Mouse (Mus musculus): ENCODE data around the gene Ptpn14.

The Ptpn14 gene

DNA sequence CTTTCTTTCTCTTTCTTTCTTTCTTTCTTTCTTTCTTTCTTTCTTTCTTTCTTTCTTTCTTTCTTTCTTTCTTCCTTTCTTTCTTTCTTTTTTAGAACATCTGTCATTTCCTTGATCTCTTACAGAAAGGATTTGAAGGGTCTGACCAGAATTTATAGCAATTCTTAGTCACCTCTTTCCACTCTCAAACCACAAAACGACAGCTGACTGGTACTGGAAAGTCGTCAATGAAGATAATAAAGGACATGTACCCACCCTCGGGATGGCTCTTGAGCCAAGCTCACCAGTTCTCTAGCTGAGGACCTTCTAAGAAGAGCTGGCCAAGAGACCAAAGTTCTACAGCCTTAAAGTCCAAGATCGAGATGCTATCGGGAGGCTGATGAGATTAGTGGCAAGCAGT lies 9.5 kb upstream of the Ptpn14 start:
- no peak for ATAC-seq (ENCODE audit: low TSS enrichment)

DNA sequence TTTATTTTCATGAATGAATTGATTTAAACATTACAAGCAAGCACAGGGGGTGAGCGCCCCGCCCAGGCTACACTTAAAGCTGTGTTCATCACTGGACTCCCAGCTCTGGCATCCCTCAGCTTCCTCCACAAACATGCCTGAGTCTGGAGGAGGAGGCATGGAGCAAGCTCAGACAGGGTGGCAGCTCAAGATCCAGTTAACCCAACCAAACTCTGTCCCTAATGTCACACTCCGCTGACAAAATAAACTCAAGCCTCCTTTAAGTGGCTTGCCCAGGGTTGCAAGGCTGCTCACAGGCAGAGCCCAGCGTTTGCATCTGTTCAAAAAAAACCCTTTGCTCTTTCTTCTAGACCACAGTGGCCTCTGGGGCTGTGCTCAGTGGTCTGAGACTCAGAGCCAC lies 1.9 kb upstream of the Ptpn14 start:
- no peak for ATAC-seq (ENCODE audit: low TSS enrichment)

DNA sequence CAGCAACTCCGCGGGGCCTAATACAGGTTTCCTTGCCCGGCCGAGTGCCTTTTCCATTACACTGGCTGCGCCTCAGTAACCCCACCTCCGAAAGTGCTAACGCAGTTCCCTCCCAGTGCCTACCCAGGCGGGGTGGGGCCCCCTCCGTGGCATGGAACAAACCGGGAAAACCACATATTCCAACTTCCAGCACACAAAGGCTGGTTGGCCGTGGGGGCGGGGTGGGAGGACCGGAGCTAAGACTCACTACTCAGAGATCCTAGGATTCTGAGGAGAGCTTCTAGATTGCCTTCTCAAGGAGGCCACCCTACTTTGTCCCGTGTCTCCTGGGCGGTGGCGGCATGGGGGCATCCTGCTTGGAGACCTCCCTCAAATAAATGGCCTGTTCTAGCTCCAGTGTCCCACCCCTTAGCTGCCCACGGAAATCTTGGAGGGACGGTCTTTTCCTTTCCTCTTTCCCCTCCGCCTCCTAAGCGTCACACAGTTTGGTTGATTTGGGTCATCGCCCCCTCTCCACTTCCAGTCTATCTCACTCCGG lies 653 bp upstream of the Ptpn14 start:
- ATAC-seq (ENCODE audit: low TSS enrichment) = peak; percentile 23; the same call in 1 of the 2 replicates

DNA sequence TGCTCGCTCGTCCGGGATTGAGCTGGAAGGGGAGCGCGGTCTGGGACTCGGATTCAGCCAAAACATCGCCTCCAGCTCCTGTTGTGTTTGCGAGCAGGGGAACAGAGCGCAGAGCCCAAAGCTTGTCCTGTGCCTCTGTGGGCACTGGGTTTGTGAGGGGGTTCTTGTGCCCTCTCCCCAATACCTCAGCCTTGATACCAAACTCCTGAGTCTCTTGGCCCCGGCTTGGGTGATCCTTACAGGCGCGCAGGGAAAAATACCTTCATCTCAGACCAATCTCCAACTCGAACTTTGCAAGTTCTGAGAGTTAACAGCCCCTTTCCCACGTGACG lies 682 bp downstream of the Ptpn14 start:
- ATAC-seq (ENCODE audit: low TSS enrichment) = no peak

DNA sequence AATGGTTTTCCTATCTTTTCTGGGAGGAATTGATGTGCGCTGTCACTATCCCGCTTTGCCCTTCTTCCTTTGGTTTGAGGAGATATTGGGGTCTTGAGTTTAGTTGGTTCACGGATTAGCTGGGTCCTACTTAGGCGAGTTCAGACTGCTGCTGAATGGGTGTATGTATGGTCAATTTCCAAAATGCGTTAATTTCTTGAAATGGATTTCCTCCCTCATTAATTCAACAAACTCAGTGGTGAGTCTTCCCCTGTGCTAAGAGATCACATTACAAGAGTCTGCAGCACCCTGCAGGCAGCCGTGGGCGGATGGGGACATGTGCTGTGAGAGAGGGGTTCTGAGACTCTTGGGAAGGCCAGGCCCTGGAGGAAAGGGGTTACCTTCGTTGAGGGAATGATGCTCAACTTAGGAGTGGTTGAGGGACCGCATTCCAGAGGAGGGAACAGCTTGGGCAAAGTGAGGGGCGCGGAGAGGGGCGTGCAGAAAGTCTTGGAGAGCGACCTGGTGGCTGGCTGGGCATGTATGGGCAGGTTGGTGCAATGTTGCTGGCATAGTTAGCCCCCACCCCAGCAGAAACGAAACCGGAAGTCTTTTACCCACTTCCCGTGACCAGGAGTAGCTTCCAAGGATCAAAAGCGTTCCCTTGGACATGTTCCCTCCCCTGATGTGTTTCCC lies 1.2 kb downstream of the Ptpn14 start:
- no peak for ATAC-seq (ENCODE audit: low TSS enrichment)

DNA sequence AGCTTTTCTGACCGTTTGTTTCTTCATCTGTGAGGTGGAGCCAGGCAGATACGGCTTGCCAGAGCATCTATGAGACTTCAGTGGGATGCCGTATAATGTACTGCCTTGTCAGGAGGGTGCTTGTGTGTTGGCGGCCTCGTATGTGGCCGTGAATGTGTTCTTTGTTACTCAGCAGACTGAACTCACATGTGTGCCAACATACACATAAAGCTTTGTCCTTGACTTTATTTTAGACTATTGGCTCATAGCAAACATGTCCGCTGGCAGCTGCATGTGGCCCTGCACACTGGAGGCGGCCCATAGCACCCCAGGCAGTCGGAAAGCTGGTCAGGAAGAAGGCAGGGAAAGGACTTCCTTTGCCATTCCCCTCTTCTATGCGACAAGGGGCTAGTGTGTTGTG lies 3.6 kb downstream of the Ptpn14 start:
- no peak for ATAC-seq (ENCODE audit: low TSS enrichment)

DNA sequence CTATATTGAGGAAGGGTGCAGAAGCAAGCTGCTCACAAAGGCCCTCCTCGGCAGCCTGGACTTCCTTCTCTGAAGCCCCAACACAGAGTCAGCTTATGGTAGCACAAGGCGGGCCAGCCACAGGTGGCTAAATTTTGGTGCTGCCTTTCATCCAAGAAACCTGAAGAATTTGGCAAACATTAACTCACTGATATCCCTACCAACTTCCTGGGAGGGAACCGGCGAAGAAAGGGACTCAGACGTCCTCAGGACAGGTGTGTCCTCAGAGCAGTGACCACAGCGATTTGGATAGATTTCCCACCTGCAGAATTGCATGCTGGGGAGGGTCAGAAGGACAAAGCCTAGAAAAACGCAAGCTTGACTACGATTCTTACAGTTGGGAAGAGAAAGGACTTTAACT lies 4.1 kb downstream of the Ptpn14 start:
- no peak for ATAC-seq (ENCODE audit: low TSS enrichment)

DNA sequence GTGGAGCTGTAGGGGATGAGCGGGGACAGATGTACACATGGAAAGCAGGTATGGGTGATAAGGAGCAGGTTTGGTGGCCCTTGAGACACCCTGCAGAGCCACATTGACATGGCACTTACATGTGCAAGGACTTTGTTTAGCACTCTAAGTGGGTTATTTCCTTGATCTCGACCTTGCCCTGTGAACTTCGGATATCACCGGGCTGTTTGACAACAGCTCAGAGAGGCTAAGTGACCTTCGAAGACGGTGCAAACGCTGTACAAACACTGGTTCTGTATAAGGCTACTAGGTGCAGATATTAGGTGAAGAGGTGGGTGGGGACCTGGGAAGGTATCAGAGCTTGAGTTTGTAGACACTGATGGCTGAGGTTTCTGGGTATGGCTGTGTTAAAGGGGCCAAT lies 12.0 kb downstream of the Ptpn14 start:
- no peak for ATAC-seq (ENCODE audit: low TSS enrichment)

DNA sequence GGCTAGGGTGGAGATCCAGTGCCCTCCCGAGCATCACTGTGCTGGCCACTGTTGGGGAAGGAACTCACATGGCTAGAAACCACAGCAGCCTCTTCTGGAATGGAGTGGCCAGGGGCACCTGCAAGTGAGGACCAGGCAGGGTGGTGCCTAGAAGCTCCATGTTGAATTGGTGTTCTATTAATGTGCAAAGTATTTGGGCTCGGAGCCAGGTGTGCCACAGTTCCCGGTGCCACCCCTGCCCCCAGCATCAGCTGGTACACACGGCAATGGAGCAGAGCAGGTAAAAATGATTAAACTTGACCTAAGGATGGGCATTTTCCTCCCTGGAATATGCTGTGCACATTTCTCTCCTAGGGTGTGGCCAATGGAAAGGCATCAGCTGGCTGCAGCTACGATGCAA lies 14.0 kb downstream of the Ptpn14 start:
- ATAC-seq (ENCODE audit: low TSS enrichment) = no peak

DNA sequence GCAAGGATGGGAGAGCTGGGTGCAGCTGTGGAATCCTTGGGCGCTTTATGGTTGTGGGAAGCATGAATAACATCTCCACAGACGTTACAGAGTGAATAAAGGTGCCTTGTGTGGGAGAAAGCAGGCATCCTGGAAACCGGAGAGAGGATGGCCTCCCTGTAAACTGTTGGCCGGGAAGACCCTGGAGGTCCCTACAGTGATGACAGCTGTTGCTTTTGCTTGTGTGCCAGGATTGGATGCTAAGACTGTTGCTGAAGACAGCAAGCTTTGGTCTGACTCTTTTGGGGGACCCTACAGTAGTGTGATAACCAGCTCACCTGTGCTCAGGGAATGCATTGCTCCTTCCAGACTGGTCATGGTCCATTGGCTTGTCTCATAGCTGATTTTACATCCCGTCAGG lies 15.1 kb downstream of the Ptpn14 start:
- ATAC-seq (ENCODE audit: low TSS enrichment) = no peak

DNA sequence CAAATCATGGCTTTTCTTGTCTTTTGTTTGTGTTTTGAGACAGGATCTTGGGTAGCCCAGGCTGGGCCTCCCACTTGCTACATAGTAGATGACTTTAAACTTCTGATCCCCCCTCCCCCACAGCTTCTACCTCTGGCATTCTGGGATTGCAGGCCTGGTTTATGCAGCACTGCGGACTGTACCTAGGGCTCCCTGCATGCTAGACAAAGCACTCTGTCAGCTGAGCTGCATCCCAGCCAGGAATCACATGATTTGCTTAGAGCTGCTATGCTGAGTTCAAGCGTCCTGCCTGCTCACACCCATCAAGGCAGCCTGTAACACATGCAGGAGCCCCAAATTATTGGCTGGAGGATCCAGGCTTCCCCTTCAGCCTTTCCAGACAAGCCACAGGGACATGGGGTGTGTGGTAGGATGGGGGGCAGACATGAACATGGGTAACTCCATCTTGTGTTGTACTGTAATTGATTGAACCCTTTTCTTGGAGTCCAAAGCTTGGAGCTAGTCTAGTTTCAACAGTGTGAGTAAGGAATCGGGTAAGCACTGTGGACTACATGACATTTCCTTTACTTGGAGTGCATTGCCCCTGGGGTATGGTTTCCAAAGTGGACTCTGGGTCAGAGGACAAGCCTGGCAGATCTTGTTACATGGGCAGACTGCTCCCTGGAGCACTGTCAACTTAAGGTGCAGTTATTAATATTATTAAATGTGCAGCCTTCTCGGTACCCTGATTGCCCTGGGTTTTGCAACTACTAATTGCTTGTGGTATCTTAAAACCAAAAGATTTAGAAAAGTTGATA lies 17.0 kb downstream of the Ptpn14 start:
- ATAC-seq (ENCODE audit: low TSS enrichment) = no peak

DNA sequence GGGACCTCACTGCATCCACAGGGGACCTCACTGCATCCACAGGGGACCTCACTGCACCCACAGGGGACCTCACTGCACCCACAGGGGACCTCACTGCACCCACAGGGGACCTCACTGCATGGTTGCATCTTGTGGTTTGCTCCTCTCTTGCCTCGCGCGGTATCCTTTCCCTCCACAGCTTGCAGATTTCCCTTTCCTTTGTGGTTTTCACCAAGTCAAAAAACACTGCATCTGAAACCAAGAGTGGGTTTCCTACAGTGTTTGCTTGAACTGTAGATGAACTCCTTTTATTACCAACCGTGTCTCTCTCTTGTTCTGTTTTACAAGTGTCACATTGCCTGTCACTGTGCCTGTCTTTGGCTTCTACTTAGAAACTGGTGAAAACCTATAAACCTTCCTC lies 18.5 kb downstream of the Ptpn14 start:
- no peak for ATAC-seq (ENCODE audit: low TSS enrichment)

DNA sequence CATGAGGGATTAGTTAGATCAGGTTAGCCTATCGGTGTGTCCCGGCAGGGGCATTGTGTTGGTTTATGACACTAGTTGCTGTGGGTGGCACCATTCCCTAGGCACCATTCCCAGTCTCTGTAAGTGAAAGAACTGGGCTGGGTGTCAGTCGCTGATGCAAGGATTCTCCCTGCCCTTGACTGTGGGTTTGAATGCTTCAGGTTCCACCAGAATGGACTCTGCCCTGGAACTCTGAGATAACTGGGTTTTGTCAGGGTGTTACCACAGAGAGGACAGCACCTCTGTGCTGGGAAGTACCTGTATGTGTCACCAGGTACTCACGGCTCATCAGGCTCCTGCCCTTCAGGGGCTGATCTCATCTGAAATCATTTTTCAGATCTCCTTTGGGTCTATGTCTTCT lies 21.7 kb downstream of the Ptpn14 start:
- no peak for ATAC-seq (ENCODE audit: low TSS enrichment)

DNA sequence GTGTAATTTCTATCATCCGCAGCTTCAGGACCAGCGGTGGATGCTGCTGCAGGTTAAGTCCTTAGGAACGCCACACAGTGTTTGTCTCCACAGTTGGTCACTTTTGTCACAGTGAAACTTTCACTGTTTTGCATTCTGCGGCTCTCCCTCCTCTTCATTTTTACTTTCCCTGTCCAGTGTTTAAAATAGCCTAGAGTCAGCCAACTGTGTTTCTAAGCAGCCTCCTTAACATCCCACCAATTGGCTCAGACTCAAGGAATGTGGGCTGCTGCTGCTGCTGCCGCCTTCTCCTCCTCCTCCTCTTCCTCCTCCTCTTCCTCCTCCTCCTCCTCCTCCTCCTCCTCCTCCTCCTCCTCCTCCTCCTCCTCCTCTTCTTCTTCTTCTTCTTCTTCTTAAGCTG lies 22.2 kb downstream of the Ptpn14 start:
- ATAC-seq (ENCODE audit: low TSS enrichment) = peak; percentile 74; the same call in 1 of the 2 replicates

DNA sequence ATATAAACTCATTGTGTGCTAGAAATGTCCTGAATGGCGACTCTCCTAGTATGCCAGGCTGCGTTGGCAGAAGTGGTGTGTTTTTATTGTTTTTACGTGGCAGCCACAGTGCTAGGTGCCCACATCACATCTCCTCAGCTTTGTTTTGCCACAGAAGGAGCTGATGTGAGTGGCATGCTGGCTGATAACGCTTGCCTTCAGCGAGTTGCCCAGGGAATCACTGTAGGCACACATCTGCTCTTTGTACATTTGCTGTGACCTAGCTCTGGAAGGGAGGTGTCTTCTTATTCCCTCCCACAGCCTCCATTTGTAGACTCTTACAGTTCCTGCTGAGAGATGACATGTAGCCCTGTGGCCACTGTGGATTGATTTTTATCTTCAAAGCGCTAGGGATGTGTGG lies 24.2 kb downstream of the Ptpn14 start:
- no peak for ATAC-seq (ENCODE audit: low TSS enrichment)

DNA sequence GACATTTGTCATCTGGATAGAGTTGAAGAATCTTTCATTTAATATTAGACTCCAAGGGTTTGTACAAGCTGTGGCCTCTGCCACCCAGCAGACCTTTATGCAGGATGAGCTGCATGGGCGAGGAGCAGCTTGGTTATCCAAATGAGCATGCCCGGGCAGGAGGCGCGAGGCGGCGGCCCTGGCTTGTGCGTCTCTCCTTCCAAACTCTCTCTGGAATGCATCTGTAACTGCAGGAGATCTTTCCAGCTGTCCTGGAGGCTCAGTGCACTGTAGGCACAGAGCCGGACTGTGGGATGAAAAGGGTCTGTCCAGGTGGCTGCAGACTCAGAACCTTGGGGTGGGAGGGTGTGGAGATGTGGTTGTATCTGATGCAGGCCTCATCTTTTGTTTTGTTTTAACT lies 27.0 kb downstream of the Ptpn14 start:
- no peak for ATAC-seq (ENCODE audit: low TSS enrichment)

DNA sequence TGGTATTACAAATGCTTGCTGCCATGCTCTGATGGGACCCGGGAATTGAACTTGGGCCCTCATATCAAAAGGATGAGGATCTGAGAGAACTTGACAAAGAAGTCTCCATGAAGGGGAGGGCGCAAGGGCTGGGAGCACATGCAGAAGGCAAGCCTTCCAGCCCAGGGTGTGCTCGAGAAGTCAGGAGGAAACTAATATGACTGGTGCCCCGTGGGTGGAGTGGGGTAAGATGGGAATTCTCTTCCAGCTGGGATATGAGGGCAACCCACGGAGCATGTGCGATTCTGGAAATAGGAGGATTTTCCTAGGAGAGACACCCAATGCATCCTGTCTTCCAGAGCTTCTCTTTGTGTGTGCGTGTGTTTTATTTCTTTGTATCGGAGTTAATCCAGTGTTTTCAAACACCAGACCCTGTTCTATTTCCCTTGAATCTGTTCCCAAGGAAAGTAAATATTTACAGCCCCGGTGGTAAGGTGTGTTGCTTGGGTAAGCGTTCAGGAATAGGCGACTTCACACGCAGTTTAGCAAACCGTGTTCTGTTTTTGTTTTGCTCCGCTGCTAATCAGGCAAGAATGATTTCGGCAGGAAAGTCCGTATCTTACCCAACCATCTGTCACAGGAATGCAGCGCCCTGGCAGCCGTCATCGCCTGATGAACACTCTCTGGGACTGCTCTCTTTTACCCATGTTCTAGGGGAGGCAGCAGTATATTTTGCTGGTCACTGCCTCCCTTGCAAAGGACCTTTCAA lies 28.4 kb downstream of the Ptpn14 start:
- peak; percentile 44; the same call in 1 of the 2 replicates for ATAC-seq (ENCODE audit: low TSS enrichment)

DNA sequence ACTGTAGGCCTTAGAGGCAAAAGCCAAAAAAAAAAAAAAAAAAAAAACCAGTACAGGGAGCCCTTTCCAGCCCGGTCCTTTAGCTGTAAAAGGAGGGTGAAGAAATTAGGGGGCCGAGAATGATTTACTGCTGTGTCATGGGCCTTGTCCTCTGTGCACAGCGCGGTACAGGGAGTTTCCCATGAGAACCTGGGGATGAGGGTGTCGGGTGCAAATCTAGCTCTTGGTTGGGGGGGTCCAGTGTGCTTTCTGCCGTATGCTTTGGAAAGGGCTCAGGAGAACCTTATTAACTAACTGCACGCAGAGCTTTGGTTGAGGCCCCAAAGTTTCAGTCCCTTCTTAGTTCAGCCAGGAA lies 29.0 kb downstream of the Ptpn14 start:
- no peak for ATAC-seq (ENCODE audit: low TSS enrichment)

DNA sequence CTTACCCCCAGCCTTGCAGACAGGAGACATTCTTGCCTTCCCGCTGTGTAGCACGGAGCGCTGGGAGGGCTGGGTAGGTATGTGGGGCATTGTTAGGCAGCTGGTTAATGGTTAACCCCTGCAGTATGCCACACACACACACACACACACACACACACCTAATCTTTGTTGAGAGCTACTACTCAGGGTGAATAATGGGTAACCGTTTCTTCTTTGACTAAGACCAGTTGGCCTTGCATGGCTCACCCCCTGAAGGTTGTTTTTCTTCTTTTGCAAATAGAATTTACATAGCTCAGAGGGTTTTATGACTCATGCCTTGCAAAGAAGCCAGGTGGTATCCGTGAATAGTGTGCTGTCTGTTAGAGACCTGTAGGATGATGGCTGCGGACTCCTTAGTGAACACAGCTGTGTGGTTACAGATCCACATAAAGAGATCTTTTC lies 33.5 kb downstream of the Ptpn14 start:
- peak; percentile 83; the same call in 1 of the 2 replicates for ATAC-seq (ENCODE audit: low TSS enrichment)

DNA sequence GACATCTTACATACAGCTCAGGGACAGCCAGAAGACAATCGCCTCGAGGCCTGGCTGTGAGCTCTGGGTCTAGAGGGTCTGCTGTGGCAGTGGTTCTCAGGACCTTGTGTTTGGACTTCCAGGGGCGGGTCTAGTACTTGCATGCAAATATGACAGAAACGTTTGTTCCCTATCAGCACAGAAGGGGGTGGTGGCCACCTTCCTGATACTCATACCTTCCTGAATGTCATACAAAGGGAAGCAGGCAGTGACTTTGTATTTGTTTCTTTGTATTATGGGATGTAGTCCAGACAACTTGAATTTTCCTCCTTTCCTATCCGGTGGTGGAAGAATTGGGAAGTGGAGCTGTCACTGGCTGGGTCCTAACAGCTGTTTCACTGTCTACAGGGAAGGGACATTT lies 36.2 kb downstream of the Ptpn14 start:
- ATAC-seq (ENCODE audit: low TSS enrichment) = no peak

DNA sequence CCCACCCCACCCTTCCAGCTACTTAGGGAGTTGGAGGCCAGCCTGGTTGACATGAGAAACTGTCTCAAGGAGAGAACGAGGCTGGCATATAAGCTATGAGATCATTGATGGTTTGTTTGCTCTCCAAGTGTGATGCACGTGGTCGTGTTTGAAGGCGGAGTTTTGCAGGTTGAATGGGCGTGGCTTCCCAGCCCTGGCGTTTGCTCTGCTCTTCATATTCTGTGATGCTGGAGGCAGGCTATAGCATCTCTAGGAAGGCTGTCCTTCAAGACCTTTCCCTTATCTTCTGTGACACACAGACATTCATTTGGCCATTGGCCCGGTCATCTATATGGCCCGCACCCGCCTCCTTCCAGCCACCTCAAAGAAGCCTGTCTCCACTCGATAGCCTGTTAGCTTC lies 39.1 kb downstream of the Ptpn14 start:
- ATAC-seq (ENCODE audit: low TSS enrichment) = no peak

DNA sequence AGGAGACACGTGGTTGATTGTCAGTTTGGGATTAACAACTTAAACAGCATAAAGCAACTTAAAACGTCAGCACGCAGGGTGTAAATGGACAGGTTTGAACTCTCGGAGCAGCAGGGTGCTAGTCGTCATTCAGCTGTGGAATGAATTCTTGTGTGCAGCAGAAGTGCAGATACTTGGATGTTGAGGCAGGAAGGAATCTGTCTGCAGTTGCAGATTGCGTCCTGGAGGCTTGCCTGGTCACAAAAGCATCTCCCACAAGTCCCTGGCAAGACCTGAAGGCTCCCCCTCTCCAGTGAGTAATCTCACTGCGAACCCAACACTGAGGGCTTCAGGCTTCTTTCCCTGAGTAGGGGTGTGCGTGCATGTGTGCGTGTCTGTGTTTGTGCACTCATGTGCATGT lies 39.8 kb downstream of the Ptpn14 start:
- no peak for ATAC-seq (ENCODE audit: low TSS enrichment)

DNA sequence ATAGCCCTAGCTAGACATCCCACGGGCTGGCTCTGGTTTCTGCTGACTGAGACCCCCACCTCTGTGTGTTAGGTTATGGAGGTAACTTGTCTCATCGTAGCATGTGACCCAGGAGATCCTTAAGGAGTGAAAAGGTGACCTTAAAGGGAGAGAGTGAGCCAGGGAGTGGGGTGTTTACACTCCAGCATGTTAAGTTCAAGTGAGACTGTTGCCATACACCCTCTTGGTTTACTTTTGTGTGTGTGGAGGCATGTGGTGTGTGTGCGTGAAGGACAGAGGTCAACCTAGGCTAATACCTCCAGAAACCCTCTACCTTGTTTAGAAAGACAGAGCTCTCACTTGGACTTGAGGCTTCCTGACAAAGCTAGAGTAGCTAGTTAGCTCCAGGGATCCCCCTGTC lies 42.4 kb downstream of the Ptpn14 start:
- no peak for ATAC-seq (ENCODE audit: low TSS enrichment)

All from frontal cortex, adult (tissue).